Mouse (Mus musculus) forebrain, embryonic 12.5 days (tissue): Measurements from ENCODE around the gene Cdh22. TPM values are rescaled to one million over a fixed set of nuclear protein-coding genes. Genes with fewer than 3 reads are reported as not detected.

Experiments used
- ATAC-seq: fragments of 200-750 bp; cut with Nextera tagmentation; 2 replicates; pipeline ENCODE4 v1.8.0; 2017; ENCODE audit warnings: moderate TSS enrichment; ENCODE audit not compliant: low FRiP score
- H3K27ac ChIP-seq: fragments of 300-500 bp; sonication (generic); 2 replicates; pipeline ENCODE4 v1.5.1; 2016; ENCODE audit warnings: mild to moderate bottlenecking
- H3K27me3 ChIP-seq: fragments of 300-500 bp; sonication (generic); 2 replicates; pipeline ENCODE4 v1.6.1; 2016; ENCODE audit warnings: mild to moderate bottlenecking
- H3K36me3 ChIP-seq: fragments of 300-500 bp; sonication (generic); replicated peaks from 2 replicates; pipeline ENCODE4 v1.6.1; 2016; ENCODE audit warnings: mild to moderate bottlenecking
- H3K4me1 ChIP-seq: fragments of 300-500 bp; sonication (generic); 2 replicates; pipeline ENCODE4 v1.6.1; 2016
- H3K4me2 ChIP-seq: fragments of 300-500 bp; sonication (generic); 2 replicates; pipeline ENCODE4 v1.6.1; 2016; ENCODE audit warnings: mild to moderate bottlenecking, moderate library complexity
- H3K4me3 ChIP-seq: fragments of 300-500 bp; sonication (generic); replicated peaks from 2 replicates; pipeline ENCODE4 v1.5.1; 2016; ENCODE audit warnings: mild to moderate bottlenecking
- H3K9ac ChIP-seq: fragments of 300-500 bp; sonication (generic); 2 replicates; pipeline ENCODE4 v1.6.1; 2016; ENCODE audit warnings: mild to moderate bottlenecking
- H3K9me3 ChIP-seq: fragments of 300-500 bp; sonication (generic); 2 replicates; pipeline ENCODE4 v1.6.1; 2016
- WGBS: fragments of 180-500 bp; shearing (Covaris S2); methylation state at CpG from one replicate; pipeline ENCODE4 v1.1.7; 2016; 5-methylcytosine and 5-hydroxymethylcytosine counted together
- polyA plus RNA-seq: library from polyadenylated mRNA; unstranded; fragments of >200 nt; fragmentation: Nextera tagmentation; extraction: Ambion mirVana; gene quantifications from 2 replicates; pipeline ENCODE4 v1.2.1, GENCODE M21; 2016

The Cdh22 gene
- polyA plus RNA-seq, 1 experiment from 2014 or later: 10.6 TPM

- H3K4me3 ChIP-seq: no peak overlapping the region
- 11% methylated on average over 10 of the region's 10 CpGs for WGBS
- H3K4me2 ChIP-seq: no peak overlapping the region
- ATAC-seq: peak; percentile 69
- peak overlapping the region; percentile 75 for H3K27ac ChIP-seq
- peaks cover 49% of the 10 kb centered on the region for H3K4me1 ChIP-seq
- H3K36me3 ChIP-seq: no peaks in the 10 kb centered on the region
- no peak overlapping the region for H3K9ac ChIP-seq
- H3K9me3 ChIP-seq: no peaks in the 10 kb centered on the region
- peaks cover 67% of the 10 kb centered on the region for H3K27me3 ChIP-seq
These were observed 138.3 kb downstream of the Cdh22 start for GRCm38 (mm10) chr2:165096367-165096766.

GRCm38 (mm10) chr2:165092393-165092792, 142.3 kb downstream of the Cdh22 start:
- Histone ChIP-seq H3K27ac (peak overlapping the region; percentile 53; the same call in 1 of the 2 replicates), H3K4me2 (no peak overlapping the region), H3K9ac (no peak overlapping the region; the same call in 1 of the 2 replicates), H3K9me3 (no peaks in the 10 kb centered on the region), H3K27me3 (peaks cover 34% of the 10 kb centered on the region), H3K4me3 (no peak overlapping the region), H3K4me1 (peaks cover 39% of the 10 kb centered on the region), H3K36me3 (no peaks in the 10 kb centered on the region)
- ATAC-seq: no peak
- 32% methylated on average over 7 of the region's 7 CpGs for WGBS

DNA sequence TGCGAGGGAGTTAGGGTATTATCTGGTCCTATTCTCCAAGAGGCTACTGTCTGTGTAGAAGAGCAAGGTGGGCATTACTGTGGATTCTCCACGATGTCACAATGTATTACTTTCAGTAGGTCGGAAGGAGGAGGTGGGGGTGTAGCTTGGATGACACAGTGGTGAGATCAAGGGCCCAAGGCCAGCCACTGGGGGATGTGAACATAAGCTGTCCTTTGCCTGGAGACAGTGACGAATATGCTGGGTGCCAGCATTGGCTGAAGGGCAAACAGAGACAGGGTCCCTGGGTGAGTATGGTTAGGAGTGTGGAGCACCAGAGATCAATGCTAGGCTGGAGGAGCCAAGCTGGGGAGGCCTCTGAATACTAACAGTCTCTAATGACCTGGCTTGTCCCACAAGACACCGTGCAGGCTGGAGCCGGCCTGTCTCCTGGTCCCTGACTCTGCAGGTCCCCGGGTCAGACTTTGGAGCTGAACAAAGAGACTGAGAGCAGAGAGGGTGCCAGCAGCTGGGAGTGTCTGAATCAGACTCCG, 143.2 kb downstream of the Cdh22 start:
- no peaks in the 10 kb centered on the region for H3K36me3 ChIP-seq
- H3K27ac ChIP-seq: no peak overlapping the region
- H3K9ac ChIP-seq: no peak overlapping the region
- 65% methylated on average over 8 of the region's 8 CpGs for WGBS
- H3K4me1 ChIP-seq: peaks cover 30% of the 10 kb centered on the region
- no peak overlapping the region for H3K4me2 ChIP-seq
- no peaks in the 10 kb centered on the region for H3K9me3 ChIP-seq
- H3K4me3 ChIP-seq: no peak overlapping the region
- ATAC-seq: no peak
- peaks cover 26% of the 10 kb centered on the region for H3K27me3 ChIP-seq

GRCm38 (mm10) chr2:165090650-165091049, 144.0 kb downstream of the Cdh22 start, which contains the start of gene 1700025C18Rik:
Gene 1700025C18Rik (minus strand): TSS chr2:165090750.
- Histone ChIP-seq H3K27ac (no peak within 1 kb of the TSS), H3K36me3 (no peaks in the 10 kb centered on the region), H3K9ac (no peak within 1 kb of the TSS), H3K4me3 (no peak within 1 kb of the TSS), H3K27me3 (peaks cover 23% of the 10 kb centered on the region), H3K4me2 (no peak within 1 kb of the TSS), H3K4me1 (peaks cover 25% of the 10 kb centered on the region), H3K9me3 (no peaks in the 10 kb centered on the region)
- no peak for ATAC-seq
- WGBS: 85% methylated on average over 2 of the region's 2 CpGs

- no peak for ATAC-seq
- Histone ChIP-seq H3K9me3 (no peaks in the 10 kb centered on the region), H3K4me3 (no peak overlapping the region), H3K9ac (no peak overlapping the region), H3K4me2 (no peak overlapping the region), H3K27ac (no peak overlapping the region), H3K36me3 (no peaks in the 10 kb centered on the region), H3K4me1 (peaks cover 19% of the 10 kb centered on the region), H3K27me3 (peaks cover 15% of the 10 kb centered on the region)
- 52% methylated on average over 14 of the region's 14 CpGs for WGBS
These were observed 145.2 kb downstream of the Cdh22 start for GRCm38 (mm10) chr2:165089470-165089869.

- no peak overlapping the region for H3K4me2 ChIP-seq
- no peaks in the 10 kb centered on the region for H3K9me3 ChIP-seq
- ATAC-seq: no peak
- H3K9ac ChIP-seq: no peak overlapping the region
- peaks cover 7% of the 10 kb centered on the region for H3K27me3 ChIP-seq
- WGBS: 83% methylated on average over 4 of the region's 4 CpGs
- no peak overlapping the region for H3K4me3 ChIP-seq
- no peak overlapping the region for H3K27ac ChIP-seq
- peaks cover 7% of the 10 kb centered on the region; the same call in 1 of the 2 replicates for H3K4me1 ChIP-seq
- H3K36me3 ChIP-seq: no peaks in the 10 kb centered on the region
These were observed 148.0 kb downstream of the Cdh22 start for GRCm38 (mm10) chr2:165086634-165087033.

DNA sequence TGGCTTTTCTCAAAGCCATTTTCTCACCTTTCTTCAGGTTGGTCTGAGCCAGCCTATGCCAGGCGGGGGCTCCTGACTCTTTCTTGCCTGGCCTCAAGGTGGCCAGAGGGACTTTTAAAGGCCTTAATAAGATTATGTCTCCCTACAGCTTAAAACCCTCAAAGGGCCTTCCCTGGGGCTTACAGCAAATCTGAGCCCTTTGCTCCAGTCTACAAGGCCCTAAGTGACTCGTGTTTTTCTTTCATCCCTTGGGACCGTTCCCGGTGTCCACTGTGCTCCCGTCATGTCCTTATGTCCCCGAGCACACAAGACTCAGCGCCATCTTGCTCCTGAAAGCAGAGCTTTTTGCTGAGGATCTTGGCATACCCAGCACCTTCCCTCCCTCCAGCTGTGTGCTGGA, 153.4 kb downstream of the Cdh22 start:
- no peak overlapping the region for H3K4me2 ChIP-seq
- no peak overlapping the region for H3K9ac ChIP-seq
- H3K27me3 ChIP-seq: peaks cover 44% of the 10 kb centered on the region
- H3K9me3 ChIP-seq: no peaks in the 10 kb centered on the region
- H3K4me1 ChIP-seq: peaks cover 47% of the 10 kb centered on the region
- no peak overlapping the region for H3K27ac ChIP-seq
- H3K36me3 ChIP-seq: no peaks in the 10 kb centered on the region
- WGBS: 18% methylated on average over 7 of the region's 7 CpGs
- H3K4me3 ChIP-seq: no peak overlapping the region
- ATAC-seq: no peak

GRCm38 (mm10) chr2:165080657-165081056, 154.0 kb downstream of the Cdh22 start:
- no peak for ATAC-seq
- Histone ChIP-seq H3K27ac (no peak overlapping the region), H3K4me2 (no peak overlapping the region), H3K9me3 (no peaks in the 10 kb centered on the region), H3K9ac (no peak overlapping the region), H3K36me3 (no peaks in the 10 kb centered on the region), H3K4me3 (no peak overlapping the region), H3K4me1 (peaks cover 52% of the 10 kb centered on the region), H3K27me3 (peaks cover 50% of the 10 kb centered on the region)
- WGBS: 26% methylated on average over 9 of the region's 9 CpGs

DNA sequence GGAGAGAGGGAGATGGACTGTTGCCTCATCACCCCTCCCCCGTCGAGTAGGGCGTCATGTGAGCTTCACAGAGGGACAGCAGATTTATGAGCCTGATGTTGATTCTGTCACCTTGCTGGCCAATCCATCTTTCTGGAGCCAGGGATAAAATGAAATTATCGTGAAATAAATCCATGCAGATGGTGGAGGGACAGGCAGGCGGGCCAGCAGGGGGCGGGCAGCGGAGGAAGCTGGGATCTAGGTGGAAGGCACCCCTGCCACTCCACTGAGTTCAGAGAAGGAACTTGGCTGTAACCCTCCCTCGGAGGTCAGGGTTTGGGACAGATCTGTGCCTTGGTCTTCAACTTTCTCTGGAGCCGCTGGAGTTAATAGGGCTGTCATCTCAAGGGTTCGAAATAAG, 156.0 kb downstream of the Cdh22 start:
- no peak overlapping the region for H3K9ac ChIP-seq
- WGBS: 23% methylated on average over 10 of the region's 10 CpGs

GRCm38 (mm10) chr2:165078045-165078444, 156.6 kb downstream of the Cdh22 start:
- peaks cover 74% of the 10 kb centered on the region for H3K27me3 ChIP-seq
- H3K27ac ChIP-seq: no peak overlapping the region
- 0 out of 2 replicates have a peak overlapping the region, but pooled peaks have one; percentile 21 for H3K9ac ChIP-seq
- WGBS: 48% methylated on average over 8 of the region's 8 CpGs
- peaks cover 53% of the 10 kb centered on the region for H3K4me1 ChIP-seq
- peak overlapping the region; percentile 42 for H3K4me2 ChIP-seq
- H3K4me3 ChIP-seq: no peak overlapping the region
- ATAC-seq: no peak
- no peaks in the 10 kb centered on the region for H3K9me3 ChIP-seq
- H3K36me3 ChIP-seq: no peaks in the 10 kb centered on the region

More for the DNA sequence above, 156.0 kb downstream of the Cdh22 start:
- no peak overlapping the region for H3K4me3 ChIP-seq
- peaks cover 68% of the 10 kb centered on the region for H3K27me3 ChIP-seq
- H3K4me2 ChIP-seq: 0 out of 2 replicates have a peak overlapping the region, but pooled peaks have one; percentile 42
- no peaks in the 10 kb centered on the region for H3K9me3 ChIP-seq
- H3K4me1 ChIP-seq: peaks cover 53% of the 10 kb centered on the region
- no peak for ATAC-seq
- no peak overlapping the region for H3K27ac ChIP-seq
- no peaks in the 10 kb centered on the region for H3K36me3 ChIP-seq

DNA sequence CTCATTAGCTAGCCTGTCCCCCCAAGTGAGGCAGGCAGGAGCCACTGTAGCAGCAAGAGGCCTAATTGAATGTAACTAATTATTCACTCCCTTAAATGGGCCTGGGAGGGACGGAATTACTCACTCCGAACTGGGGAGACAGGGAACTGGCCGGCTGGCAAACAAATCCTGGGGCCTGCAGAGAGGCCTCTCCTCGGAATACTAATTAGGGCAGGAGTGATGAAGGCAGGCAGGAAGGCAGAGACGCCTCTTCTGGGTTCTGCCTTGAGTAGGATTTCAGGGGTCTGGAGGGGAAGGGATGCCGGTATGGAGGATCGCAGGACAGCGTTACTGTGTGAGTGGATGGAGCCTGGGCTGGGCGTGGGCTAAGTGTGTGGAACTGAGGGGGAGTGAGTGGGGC, 157.6 kb downstream of the Cdh22 start:
- Histone ChIP-seq H3K27ac (peak overlapping the region; percentile 82), H3K4me3 (no peak overlapping the region), H3K9ac (0 out of 2 replicates have a peak overlapping the region, but pooled peaks have one; percentile 21), H3K9me3 (no peaks in the 10 kb centered on the region), H3K4me2 (peak overlapping the region; percentile 42), H3K4me1 (peaks cover 53% of the 10 kb centered on the region), H3K27me3 (peaks cover 81% of the 10 kb centered on the region), H3K36me3 (no peaks in the 10 kb centered on the region)
- ATAC-seq: peak; percentile 79
- WGBS: under 1% methylated on average over 9 of the region's 9 CpGs

- peak; percentile 45 for ATAC-seq
These were observed 159.7 kb downstream of the Cdh22 start for GRCm38 (mm10) chr2:165074937-165075336.

More at GRCm38 (mm10) chr2:165074937-165075336, 159.7 kb downstream of the Cdh22 start:
- H3K9ac ChIP-seq: no peak overlapping the region
- peaks cover 45% of the 10 kb centered on the region for H3K4me1 ChIP-seq
- no peak overlapping the region for H3K4me2 ChIP-seq
- H3K9me3 ChIP-seq: no peaks in the 10 kb centered on the region
- H3K4me3 ChIP-seq: no peak overlapping the region
- peaks cover 82% of the 10 kb centered on the region for H3K27me3 ChIP-seq
- no peak overlapping the region for H3K27ac ChIP-seq
- 33% methylated on average over 2 of the region's 2 CpGs for WGBS
- H3K36me3 ChIP-seq: no peaks in the 10 kb centered on the region
